Mouse (Mus musculus) hindbrain, embryonic 13.5 days (tissue): ENCODE measurements around the gene Ugt1a7c. TPM values are rescaled to one million over a fixed set of nuclear protein-coding genes. Genes with fewer than 3 reads are reported as not detected.

ENCODE experiments used
- ATAC-seq: fragments of 200-750 bp; cut with Nextera tagmentation; 2 replicates; pipeline ENCODE4 v1.8.0; 2017; ENCODE audit warnings: moderate TSS enrichment; ENCODE audit not compliant: low FRiP score
- H3K27ac ChIP-seq: fragments of 300-500 bp; sonication (generic); 2 replicates; pipeline ENCODE4 v1.5.1; 2015; ENCODE audit warnings: inconsistent platforms, mild to moderate bottlenecking, moderate library complexity
- H3K27me3 ChIP-seq: fragments of 300-500 bp; sonication (generic); 2 replicates; pipeline ENCODE4 v1.6.1; 2015; ENCODE audit warnings: mild to moderate bottlenecking, inconsistent platforms
- H3K36me3 ChIP-seq: fragments of 300-500 bp; sonication (generic); 2 replicates; pipeline ENCODE4 v1.6.1; 2015; ENCODE audit warnings: mild to moderate bottlenecking, inconsistent platforms
- H3K4me1 ChIP-seq: fragments of 300-500 bp; sonication (generic); replicated peaks from 2 replicates; pipeline ENCODE4 v1.6.1; 2015; ENCODE audit warnings: inconsistent platforms
- H3K4me2 ChIP-seq: fragments of 300-500 bp; sonication (generic); 2 replicates; pipeline ENCODE4 v1.6.1; 2015; ENCODE audit warnings: inconsistent platforms, mild to moderate bottlenecking, moderate library complexity
- H3K4me3 ChIP-seq: fragments of 300-500 bp; sonication (generic); 2 replicates; pipeline ENCODE4 v1.5.1; 2015; ENCODE audit warnings: mild to moderate bottlenecking, inconsistent platforms
- H3K9ac ChIP-seq: fragments of 300-500 bp; sonication (generic); 2 replicates; pipeline ENCODE4 v1.6.1; 2015; ENCODE audit warnings: mild to moderate bottlenecking, inconsistent platforms
- H3K9me3 ChIP-seq: fragments of 300-500 bp; sonication (generic); 2 replicates; pipeline ENCODE4 v1.6.1; 2016; ENCODE audit warnings: inconsistent platforms
- WGBS: fragments of 180-500 bp; shearing (Covaris S2); methylation state at CpG from one replicate; pipeline ENCODE4 v1.1.7; 2015; 5-methylcytosine and 5-hydroxymethylcytosine counted together
- polyA plus RNA-seq: library from polyadenylated mRNA; unstranded; fragments of >200 nt; fragmentation: Nextera tagmentation; extraction: Ambion mirVana; gene quantifications from 2 replicates; pipeline ENCODE4 v1.2.1, GENCODE M21; 2015

Gene Ugt1a7c
- polyA plus RNA-seq, 1 experiment from 2014 or later: 2.1 TPM

DNA sequence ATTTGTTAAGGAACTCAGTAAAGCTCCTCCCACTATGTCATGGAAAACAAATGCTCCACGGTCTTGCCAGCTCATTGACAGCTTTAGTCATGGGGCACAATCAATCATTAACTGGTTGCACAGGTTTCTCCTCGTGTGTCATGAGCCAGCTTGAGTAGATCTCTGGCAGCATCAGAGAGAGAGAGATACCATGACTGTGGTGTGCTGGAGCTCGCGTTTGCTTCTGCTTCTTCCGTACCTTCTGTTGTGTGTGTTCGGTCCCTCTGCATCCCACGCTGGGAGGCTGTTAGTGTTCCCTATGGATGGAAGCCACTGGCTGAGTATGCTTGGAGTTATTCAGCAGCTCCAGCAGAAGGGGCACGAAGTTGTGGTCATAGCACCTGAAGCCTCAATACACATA is 117.0 kb downstream of the Ugt1a7c start, which contains the start of gene Ugt1a1:
TSS of gene Ugt1a1 (plus strand) at position 148 of the 400 bp plus-strand sequence.
- H3K9me3 ChIP-seq: peaks cover 55% of the 10 kb centered on the region
- no peaks in the 10 kb centered on the region for H3K36me3 ChIP-seq
- 68% methylated on average over 8 of the region's 8 CpGs for WGBS
- H3K27ac ChIP-seq: no peak within 1 kb of the TSS
- no peaks in the 10 kb centered on the region for H3K4me1 ChIP-seq
- no peak within 1 kb of the TSS for H3K4me2 ChIP-seq
- no peak within 1 kb of the TSS for H3K4me3 ChIP-seq
- no peaks in the 10 kb centered on the region for H3K27me3 ChIP-seq
- 0 out of 2 replicates have a peak, but pooled peaks have one; percentile 17 for ATAC-seq
- H3K9ac ChIP-seq: no peak within 1 kb of the TSS

DNA sequence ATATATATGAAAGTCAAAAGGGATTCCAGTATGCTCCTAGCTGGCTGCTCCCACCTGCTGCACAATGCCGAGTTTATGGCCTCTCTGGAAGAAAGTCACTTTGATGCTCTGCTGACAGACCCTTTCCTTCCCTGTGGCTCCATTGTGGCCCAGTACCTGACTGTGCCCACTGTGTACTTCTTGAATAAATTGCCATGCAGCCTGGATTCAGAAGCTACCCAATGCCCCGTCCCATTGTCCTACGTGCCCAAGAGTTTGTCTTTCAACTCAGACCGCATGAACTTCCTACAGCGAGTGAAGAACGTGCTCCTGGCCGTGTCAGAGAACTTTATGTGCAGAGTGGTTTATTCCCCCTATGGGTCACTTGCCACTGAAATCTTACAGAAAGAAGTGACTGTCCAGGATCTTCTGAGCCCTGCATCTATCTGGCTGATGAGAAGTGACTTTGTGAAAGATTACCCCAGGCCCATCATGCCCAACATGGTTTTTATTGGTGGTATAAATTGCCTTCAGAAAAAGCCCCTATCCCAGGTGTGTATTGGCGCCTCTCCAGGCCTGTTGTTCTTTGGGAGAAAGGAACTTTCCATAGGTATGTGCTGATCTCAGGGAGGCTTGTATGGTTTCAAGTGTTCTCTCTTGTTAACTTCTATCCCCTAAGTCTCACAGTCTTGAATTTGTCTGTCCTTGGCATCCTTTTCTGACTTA is 117.6 kb downstream of the Ugt1a7c start:
- Histone ChIP-seq H3K9me3 (peaks cover 62% of the 10 kb centered on the region), H3K36me3 (no peaks in the 10 kb centered on the region), H3K9ac (no peak overlapping the region), H3K4me1 (no peaks in the 10 kb centered on the region), H3K27ac (no peak overlapping the region), H3K4me3 (no peak overlapping the region), H3K27me3 (no peaks in the 10 kb centered on the region), H3K4me2 (no peak overlapping the region)
- no peak for ATAC-seq
- 63% methylated on average over 8 of the region's 8 CpGs for WGBS

DNA sequence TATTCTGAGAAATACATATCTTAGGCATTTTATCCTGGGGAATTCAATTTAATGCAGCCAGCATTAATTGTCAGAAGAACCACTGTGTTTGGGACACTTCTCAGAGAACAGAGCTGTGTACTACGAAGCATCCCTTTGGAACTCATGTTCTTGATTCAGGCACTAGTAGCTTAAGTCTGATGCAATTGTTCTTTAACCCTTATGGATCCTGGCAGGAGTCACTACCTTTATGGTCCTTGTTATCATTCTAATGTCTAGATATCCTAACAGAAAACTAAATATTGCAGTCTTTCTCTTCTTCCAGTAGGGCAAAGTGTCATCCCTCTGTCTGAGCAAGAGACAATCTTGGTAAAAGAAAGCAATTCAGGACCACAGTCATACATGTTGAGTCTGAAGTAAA is 118.2 kb downstream of the Ugt1a7c start:
- Histone ChIP-seq H3K36me3 (no peaks in the 10 kb centered on the region), H3K9me3 (peaks cover 64% of the 10 kb centered on the region), H3K4me3 (no peak overlapping the region), H3K27me3 (no peaks in the 10 kb centered on the region), H3K4me2 (no peak overlapping the region), H3K4me1 (no peaks in the 10 kb centered on the region), H3K27ac (no peak overlapping the region), H3K9ac (no peak overlapping the region)
- WGBS: 83% methylated on average over 1 of the region's 1 CpGs
- ATAC-seq: no peak

DNA sequence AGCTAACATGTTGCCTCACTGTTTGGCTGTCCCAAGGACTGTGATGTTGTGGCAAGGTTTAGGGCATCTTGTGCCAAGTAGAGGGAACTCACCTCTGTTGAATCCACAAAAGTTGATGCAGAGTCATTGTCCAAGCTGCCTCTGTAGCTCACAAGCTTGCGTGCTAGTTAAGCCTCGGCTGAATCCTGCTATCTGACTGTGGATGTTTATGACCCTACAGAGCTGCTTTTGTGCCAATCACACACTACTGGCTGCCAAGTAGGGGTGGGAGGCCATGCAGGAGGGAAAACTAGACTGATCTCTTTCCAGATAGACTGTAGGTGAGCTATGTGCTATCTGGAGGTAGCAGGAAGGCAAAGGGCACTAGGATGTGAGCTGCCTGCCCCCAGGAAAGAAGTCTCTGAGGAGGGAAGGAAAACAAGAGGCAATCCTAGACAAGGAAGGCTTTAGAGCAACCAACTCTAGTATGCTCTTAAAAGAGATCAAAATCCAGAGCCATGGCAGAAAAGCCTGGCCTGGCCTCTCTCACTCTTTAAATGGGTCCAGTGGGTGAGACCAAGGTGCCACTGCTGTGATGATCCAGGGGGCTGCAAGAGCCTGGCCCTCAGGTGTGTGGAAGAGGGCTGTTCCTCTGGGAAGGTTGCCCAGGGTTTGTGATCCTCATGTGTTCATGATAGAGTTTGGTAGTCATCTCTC is 119.1 kb downstream of the Ugt1a7c start:
- Histone ChIP-seq H3K9me3 (peaks cover 64% of the 10 kb centered on the region), H3K4me3 (no peak overlapping the region), H3K9ac (no peak overlapping the region), H3K27ac (no peak overlapping the region), H3K4me2 (no peak overlapping the region), H3K27me3 (no peaks in the 10 kb centered on the region), H3K4me1 (no peaks in the 10 kb centered on the region), H3K36me3 (no peaks in the 10 kb centered on the region)
- WGBS: 85% methylated on average over 2 of the region's 2 CpGs
- ATAC-seq: no peak

- H3K4me2 ChIP-seq: no peak overlapping the region
- no peak for ATAC-seq
- no peaks in the 10 kb centered on the region for H3K27me3 ChIP-seq
- H3K36me3 ChIP-seq: no peaks in the 10 kb centered on the region
- no peak overlapping the region for H3K9ac ChIP-seq
- H3K4me1 ChIP-seq: no peaks in the 10 kb centered on the region
- no peak overlapping the region for H3K27ac ChIP-seq
- WGBS: 81% methylated on average over 2 of the region's 2 CpGs
- peaks cover 64% of the 10 kb centered on the region for H3K9me3 ChIP-seq
- H3K4me3 ChIP-seq: no peak overlapping the region
Measured at GRCm38 (mm10) chr1:88214462-88214952, 119.6 kb downstream of the Ugt1a7c start.

DNA sequence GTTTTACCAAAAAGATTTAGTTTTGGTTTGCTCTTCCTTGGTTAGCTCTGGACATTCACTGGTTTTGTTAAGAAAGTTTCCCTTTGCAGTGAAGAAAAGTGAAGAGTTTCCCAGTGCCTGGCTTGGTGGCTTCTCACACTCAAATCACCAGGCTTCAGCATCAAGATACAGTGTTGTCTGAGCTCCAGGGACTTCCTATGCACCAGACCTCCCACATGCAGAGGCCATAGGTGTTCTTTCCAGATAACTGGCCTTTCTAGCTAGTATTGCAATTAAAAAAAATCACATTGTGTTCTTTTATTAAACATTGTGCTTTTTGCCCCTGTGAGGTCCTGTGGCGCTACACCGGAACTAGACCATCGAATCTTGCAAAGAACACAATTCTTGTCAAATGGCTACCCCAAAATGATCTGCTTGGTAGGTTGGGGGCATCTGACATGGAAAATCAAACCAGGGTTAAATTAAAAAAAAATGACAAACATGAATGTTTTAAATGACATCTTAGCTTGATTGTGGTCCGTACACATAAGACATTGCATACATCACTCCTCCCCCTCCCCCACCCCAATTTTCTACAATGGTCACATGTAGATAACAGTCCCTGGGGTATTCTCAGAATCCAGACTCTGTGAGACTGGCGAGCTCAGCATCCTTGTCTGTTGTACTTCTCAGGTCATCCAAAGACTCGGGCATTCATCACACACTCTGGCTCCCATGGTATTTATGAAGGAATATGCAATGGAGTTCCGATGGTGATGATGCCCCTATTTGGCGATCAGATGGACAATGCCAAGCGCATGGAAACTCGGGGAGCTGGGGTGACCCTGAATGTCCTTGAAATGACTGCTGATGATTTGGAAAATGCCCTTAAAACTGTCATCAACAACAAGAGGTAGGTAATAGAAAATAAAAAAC is 120.9 kb downstream of the Ugt1a7c start:
- Histone ChIP-seq H3K9ac (no peak overlapping the region), H3K4me2 (no peak overlapping the region), H3K4me3 (no peak overlapping the region), H3K36me3 (no peaks in the 10 kb centered on the region), H3K9me3 (peaks cover 62% of the 10 kb centered on the region), H3K27ac (no peak overlapping the region), H3K27me3 (no peaks in the 10 kb centered on the region), H3K4me1 (no peaks in the 10 kb centered on the region)
- 68% methylated on average over 10 of the region's 10 CpGs for WGBS
- 0 out of 2 replicates have a peak, but pooled peaks have one; percentile 8 for ATAC-seq

- Histone ChIP-seq H3K36me3 (no peaks in the 10 kb centered on the region), H3K4me3 (no peak overlapping the region), H3K9ac (no peak overlapping the region), H3K4me2 (no peak overlapping the region), H3K27ac (no peak overlapping the region), H3K4me1 (no peaks in the 10 kb centered on the region), H3K27me3 (no peaks in the 10 kb centered on the region), H3K9me3 (peaks cover 58% of the 10 kb centered on the region)
- no peak for ATAC-seq
- WGBS: 57% methylated on average over 2 of the region's 2 CpGs
Measured at GRCm38 (mm10) chr1:88216551-88216950, 121.7 kb downstream of the Ugt1a7c start.

DNA sequence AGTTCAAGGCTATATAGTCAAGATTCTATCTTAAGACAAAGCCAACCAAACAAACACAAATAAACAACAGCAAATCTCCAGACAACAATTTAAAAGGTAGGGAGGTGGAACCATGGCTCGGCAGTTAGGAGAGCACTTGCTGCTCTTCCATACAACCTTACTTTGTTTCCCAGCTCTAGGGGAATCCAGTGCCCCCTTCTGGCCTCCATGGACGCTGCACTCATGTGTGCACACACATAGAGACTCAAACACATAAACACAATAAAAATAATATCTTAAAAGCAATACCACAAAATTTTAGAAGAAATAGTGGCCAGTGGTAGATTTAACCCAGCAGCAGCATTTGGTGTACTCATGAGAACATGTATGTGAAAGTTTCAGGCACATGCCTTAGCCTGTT is 122.3 kb downstream of the Ugt1a7c start:
- H3K4me2 ChIP-seq: no peak overlapping the region
- H3K9me3 ChIP-seq: peaks cover 54% of the 10 kb centered on the region
- ATAC-seq: no peak
- H3K4me3 ChIP-seq: no peak overlapping the region
- no peaks in the 10 kb centered on the region for H3K27me3 ChIP-seq
- H3K36me3 ChIP-seq: no peaks in the 10 kb centered on the region
- WGBS: 69% methylated on average over 2 of the region's 2 CpGs
- H3K4me1 ChIP-seq: no peaks in the 10 kb centered on the region
- no peak overlapping the region for H3K9ac ChIP-seq
- no peak overlapping the region for H3K27ac ChIP-seq

- no peak overlapping the region for H3K27ac ChIP-seq
- H3K9ac ChIP-seq: no peak overlapping the region
- H3K4me2 ChIP-seq: no peak overlapping the region
- 45% methylated on average over 3 of the region's 3 CpGs for WGBS
- peaks cover 52% of the 10 kb centered on the region for H3K9me3 ChIP-seq
- H3K27me3 ChIP-seq: no peaks in the 10 kb centered on the region
- H3K36me3 ChIP-seq: no peaks in the 10 kb centered on the region
- no peak overlapping the region for H3K4me3 ChIP-seq
- no peak for ATAC-seq
- no peaks in the 10 kb centered on the region for H3K4me1 ChIP-seq
Measured at GRCm38 (mm10) chr1:88217576-88217975, 122.7 kb downstream of the Ugt1a7c start.

DNA sequence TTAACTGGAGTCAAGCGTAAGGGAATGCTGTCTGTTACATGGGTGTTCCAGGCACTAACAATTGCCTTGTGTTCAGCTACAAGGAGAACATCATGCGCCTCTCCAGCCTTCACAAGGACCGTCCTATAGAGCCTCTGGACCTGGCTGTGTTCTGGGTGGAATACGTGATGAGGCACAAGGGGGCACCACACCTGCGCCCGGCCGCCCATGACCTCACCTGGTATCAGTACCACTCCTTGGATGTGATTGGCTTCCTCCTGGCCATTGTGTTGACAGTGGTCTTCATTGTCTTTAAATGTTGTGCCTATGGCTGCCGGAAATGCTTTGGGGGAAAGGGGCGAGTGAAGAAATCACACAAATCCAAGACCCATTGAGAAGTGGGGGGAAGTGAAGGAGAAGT is 123.2 kb downstream of the Ugt1a7c start:
- 75% methylated on average over 9 of the region's 9 CpGs for WGBS
- Histone ChIP-seq H3K9ac (no peak overlapping the region), H3K27me3 (no peaks in the 10 kb centered on the region), H3K9me3 (peaks cover 47% of the 10 kb centered on the region), H3K27ac (no peak overlapping the region), H3K4me3 (no peak overlapping the region), H3K36me3 (no peaks in the 10 kb centered on the region), H3K4me2 (no peak overlapping the region), H3K4me1 (no peaks in the 10 kb centered on the region)
- ATAC-seq: no peak

DNA sequence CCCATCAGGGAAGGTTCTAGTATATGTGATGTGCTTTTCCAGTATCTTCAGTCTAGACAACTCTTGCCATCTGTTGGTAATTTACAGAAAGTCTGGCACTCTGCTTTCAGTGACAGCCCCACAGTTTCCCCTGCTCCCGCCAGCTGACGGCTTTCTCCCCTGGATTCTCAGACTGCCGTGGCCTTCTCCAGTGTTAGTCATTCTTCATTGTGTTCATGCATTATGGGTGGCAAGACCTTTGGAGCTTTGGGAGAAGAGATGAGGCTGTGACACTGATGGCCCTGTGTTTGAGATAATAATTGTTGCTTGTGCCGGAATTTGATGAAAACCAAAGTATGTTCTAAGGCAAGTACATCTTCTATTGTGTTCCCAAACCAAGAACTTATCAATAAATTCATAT is 123.7 kb downstream of the Ugt1a7c start:
- no peak overlapping the region for H3K4me2 ChIP-seq
- H3K36me3 ChIP-seq: no peaks in the 10 kb centered on the region
- no peak for ATAC-seq
- no peak overlapping the region for H3K27ac ChIP-seq
- H3K9me3 ChIP-seq: peaks cover 42% of the 10 kb centered on the region
- WGBS: 54% methylated on average over 4 of the region's 4 CpGs
- H3K9ac ChIP-seq: no peak overlapping the region
- no peaks in the 10 kb centered on the region for H3K4me1 ChIP-seq
- no peaks in the 10 kb centered on the region for H3K27me3 ChIP-seq
- H3K4me3 ChIP-seq: no peak overlapping the region

GRCm38 (mm10) chr1:88219054-88219453 is 124.2 kb downstream of the Ugt1a7c start:
- no peak overlapping the region for H3K27ac ChIP-seq
- WGBS: 14% methylated on average over 1 of the region's 1 CpGs
- peaks cover 37% of the 10 kb centered on the region for H3K9me3 ChIP-seq
- no peak for ATAC-seq
- no peak overlapping the region for H3K4me2 ChIP-seq
- H3K4me3 ChIP-seq: no peak overlapping the region
- no peaks in the 10 kb centered on the region for H3K36me3 ChIP-seq
- H3K4me1 ChIP-seq: no peaks in the 10 kb centered on the region
- no peaks in the 10 kb centered on the region for H3K27me3 ChIP-seq
- no peak overlapping the region for H3K9ac ChIP-seq
